Comparison of ENCODE assay signal across 8 mouse cellular contexts in genomic region chr12:72831711-72832432, GRCm38 (mm10).
DNase-seq lines count a peak whose midpoint lies in the region; ATAC-seq lines count a peak whose summit lies in the region.

No protein-coding gene starts in this region.

- 5% methylated on average over 42 of the region's 42 CpGs for WGBS in embryonic facial prominence, embryonic 13.5 days
- 8% methylated on average over 42 of the region's 42 CpGs for WGBS in heart, embryonic 14.5 days

- H3K4me2 ChIP-seq in embryonic facial prominence, embryonic 13.5 days: peak overlapping the region; percentile 67
- peak overlapping the region; percentile 84 for H3K4me2 ChIP-seq in heart, embryonic 14.5 days (ENCODE audit: low read length)

- no peaks in the 10 kb centered on the region for H3K36me3 ChIP-seq in embryonic facial prominence, embryonic 13.5 days
- no peaks in the 10 kb centered on the region for H3K36me3 ChIP-seq in heart, embryonic 14.5 days (ENCODE audit: control insufficient read depth, insufficient read depth, low read length)

- peak overlapping the region; percentile 57 for H3K9ac ChIP-seq in embryonic facial prominence, embryonic 13.5 days
- peak overlapping the region; percentile 70 for H3K9ac ChIP-seq in heart, embryonic 14.5 days (ENCODE audit: low read length)

- peak; percentile 19 for DNase-seq in thymus, postnatal 4 days
- DNase-seq in thymus, adult 18-20 months: no peak
- DNase-seq in layer of hippocampus, adult 9-11 months: peak; percentile 45
- peak; percentile 35 for DNase-seq in skeletal muscle tissue, adult 2 months (ENCODE audit: low read depth, low spot score)
- DNase-seq in urinary bladder, postnatal 14 days (ENCODE audit: low spot score): no peak

- no peak overlapping the region for H3K27ac ChIP-seq in embryonic facial prominence, embryonic 13.5 days
- H3K27ac ChIP-seq in heart, embryonic 14.5 days (replicated peaks in 1 of 2; ENCODE audit: control insufficient read depth in 1 of 2, insufficient read depth in 1 of 2, low read depth in 2 of 2, low read length in 2 of 2): no peak overlapping the region

- peak overlapping the region; percentile 36 for H3K4me3 ChIP-seq in embryonic facial prominence, embryonic 13.5 days
- H3K4me3 ChIP-seq in heart, embryonic 14.5 days (ENCODE audit: control insufficient read depth in 1 of 2, insufficient read depth in 1 of 2, low read depth in 1 of 2, low read length in 2 of 2): peak overlapping the region; percentile 45 to 47

- peaks cover 7% of the 10 kb centered on the region for H3K4me1 ChIP-seq in embryonic facial prominence, embryonic 13.5 days
- peaks cover 6 to 7% of the 10 kb centered on the region in 2 experiments; a peak in 3 of 4 replicates for H3K4me1 ChIP-seq in heart, embryonic 14.5 days (ENCODE audit: control insufficient read depth in 2 of 2, insufficient read depth in 2 of 2, low read length in 2 of 2)

- peaks cover 62% of the 10 kb centered on the region for H3K27me3 ChIP-seq in embryonic facial prominence, embryonic 13.5 days
- peaks cover 30% of the 10 kb centered on the region for H3K27me3 ChIP-seq in heart, embryonic 14.5 days (ENCODE audit: control insufficient read depth, insufficient read depth, low read length)

- no peaks in the 10 kb centered on the region for H3K9me3 ChIP-seq in embryonic facial prominence, embryonic 13.5 days
- no peaks in the 10 kb centered on the region for H3K9me3 ChIP-seq in heart, embryonic 14.5 days (ENCODE audit: control insufficient read depth, low read length)

- no peak for ATAC-seq in embryonic facial prominence, embryonic 13.5 days (ENCODE audit: insufficient number of reproducible peaks, insufficient read depth, low FRiP score, low TSS enrichment, low read depth)
- no peak for ATAC-seq in heart, embryonic 14.5 days (ENCODE audit: insufficient number of reproducible peaks, insufficient read depth, low FRiP score, low read depth)
- ATAC-seq in megakaryocyte progenitor cell, adult 5-6 weeks (replicated peaks; ENCODE audit: poor library complexity): peak; percentile 56; the same call in 1 of the 2 replicates

Comparison
In these comparisons a context has a peak if more than half of its experiments do, and no peak if none do; other contexts are left out.
1. DNase-seq: peak in thymus, postnatal 4 days (single experiment), layer of hippocampus, adult 9-11 months (single experiment) and skeletal muscle tissue, adult 2 months (single experiment); none in thymus, adult 18-20 months (0 of 2) and urinary bladder, postnatal 14 days (single experiment).